Mouse (Mus musculus): ENCODE measurements around the gene H2-M11.

Gene H2-M11

GRCm38 (mm10) chr17:36546775-36547174 lies at the start of gene H2-M11:
H2-M11 (plus strand) TSS chr17:36547075.
- no peak for DNase-seq

DNA sequence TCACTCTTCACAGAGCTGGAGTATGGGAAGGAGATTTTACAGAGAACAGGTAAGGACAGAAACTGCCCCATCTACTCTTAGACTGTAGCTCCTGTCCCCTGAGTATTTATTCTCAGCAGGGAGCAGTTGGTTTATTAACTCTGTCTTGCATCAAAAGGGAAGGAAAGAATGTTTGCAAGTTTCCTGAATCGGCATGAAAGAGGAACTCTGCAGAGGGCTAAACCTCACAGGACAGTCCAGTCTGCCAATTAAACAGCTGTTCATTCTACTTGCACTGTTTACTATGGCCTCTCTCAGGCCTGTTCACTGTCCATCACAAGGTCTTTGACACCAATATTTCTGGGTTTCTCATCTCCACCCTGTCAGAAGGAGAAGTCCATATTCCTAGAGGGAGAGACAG lies 46.4 kb upstream of the H2-M11 start:
- DNase-seq, result no peak

GRCm38 (mm10) chr17:36503910-36504309 lies 43.0 kb upstream of the H2-M11 start:
- DNase-seq, result no peak
